Mouse (Mus musculus) heart, embryonic 15.5 days (tissue): ENCODE measurements around the gene Ap4b1. TPM values are rescaled to one million over a fixed set of nuclear protein-coding genes. Genes with fewer than 3 reads are reported as not detected.

ENCODE experiments used
- ATAC-seq: fragments of 200-750 bp; cut with Nextera tagmentation; replicated peaks from 2 replicates; pipeline ENCODE4 v1.8.0; 2017; ENCODE audit warnings: low read depth, moderate TSS enrichment; ENCODE audit not compliant: insufficient number of reproducible peaks, insufficient read depth, low FRiP score
- H3K27ac ChIP-seq: fragments of 300-500 bp; sonication (generic); 2 replicates; pipeline ENCODE4 v1.5.1; 2015; ENCODE audit warnings: mild to moderate bottlenecking, inconsistent platforms
- H3K27me3 ChIP-seq: fragments of 300-500 bp; sonication (generic); 2 replicates; pipeline ENCODE4 v1.6.1; 2015; ENCODE audit warnings: inconsistent platforms
- H3K36me3 ChIP-seq: fragments of 300-500 bp; sonication (generic); 2 replicates; pipeline ENCODE4 v1.6.1; 2015; ENCODE audit warnings: mild to moderate bottlenecking, inconsistent platforms
- H3K4me1 ChIP-seq: fragments of 300-500 bp; sonication (generic); replicated peaks from 2 replicates; pipeline ENCODE4 v1.6.1; 2015; ENCODE audit warnings: inconsistent platforms
- H3K4me2 ChIP-seq: fragments of 300-500 bp; sonication (generic); 2 replicates; pipeline ENCODE4 v1.6.1; 2015; ENCODE audit warnings: inconsistent platforms, mild to moderate bottlenecking, moderate library complexity
- H3K4me3 ChIP-seq: fragments of 300-500 bp; sonication (generic); 2 replicates; pipeline ENCODE4 v1.5.1; 2015; ENCODE audit warnings: mild to moderate bottlenecking, inconsistent platforms
- H3K9ac ChIP-seq: fragments of 300-500 bp; sonication (generic); 2 replicates; pipeline ENCODE4 v1.6.1; 2015; ENCODE audit warnings: mild to moderate bottlenecking, inconsistent platforms
- H3K9me3 ChIP-seq: fragments of 300-500 bp; sonication (generic); replicated peaks from 2 replicates; pipeline ENCODE4 v1.6.1; 2016; ENCODE audit warnings: inconsistent platforms
- WGBS: fragments of 180-500 bp; shearing (Covaris S2); methylation state at CpG from one replicate; pipeline ENCODE4 v1.1.7; 2015; ENCODE audit warnings: mixed read lengths; 5-methylcytosine and 5-hydroxymethylcytosine counted together
- polyA plus RNA-seq: library from polyadenylated mRNA; unstranded; fragments of >200 nt; fragmentation: Nextera tagmentation; extraction: Ambion mirVana; gene quantifications from 2 replicates; pipeline ENCODE4 v1.2.1, GENCODE M21; 2015

The Ap4b1 gene
- polyA plus RNA-seq, 1 experiment from 2014 or later: 13.6 TPM

DNA sequence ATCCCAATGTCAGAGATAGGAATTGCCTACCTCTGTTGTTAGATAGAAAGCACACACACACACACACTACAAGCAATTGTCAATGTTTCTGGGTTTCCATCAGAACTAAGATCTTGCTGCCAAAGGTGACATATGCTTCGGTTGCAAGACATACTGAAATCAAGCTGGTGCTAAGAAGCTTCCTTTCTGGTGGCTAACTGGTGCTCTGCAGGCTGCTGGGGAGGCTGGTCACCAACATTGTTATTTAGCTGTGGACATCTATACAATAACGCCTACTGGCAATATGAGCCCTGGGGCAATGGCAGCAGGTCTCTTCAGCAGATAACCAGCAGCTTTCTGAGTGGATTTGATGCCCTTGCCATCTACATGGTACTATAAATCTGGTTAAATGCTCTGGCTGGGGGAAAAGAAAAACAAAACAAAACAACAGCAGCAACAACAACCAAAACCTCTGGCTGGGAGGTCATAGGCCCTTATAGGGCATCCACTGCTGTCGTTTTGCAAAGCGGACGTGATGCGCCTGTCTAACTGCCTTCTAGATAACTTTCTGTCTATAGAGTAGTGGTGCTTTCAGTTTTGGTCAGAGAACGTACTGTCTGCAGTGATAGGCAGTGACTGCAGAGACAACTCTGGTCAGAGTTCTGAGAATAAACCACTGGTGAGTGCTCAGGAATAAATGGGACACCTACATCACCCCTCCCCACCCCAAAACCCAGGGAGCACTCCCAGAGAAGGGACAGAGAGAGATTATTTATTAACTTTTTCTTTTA, 47.9 kb downstream of the Ap4b1 start:
- Histone ChIP-seq H3K9ac (no peak overlapping the region), H3K36me3 (no peaks in the 10 kb centered on the region), H3K27me3 (no peaks in the 10 kb centered on the region), H3K4me2 (no peak overlapping the region), H3K4me3 (no peak overlapping the region), H3K9me3 (no peaks in the 10 kb centered on the region), H3K27ac (no peak overlapping the region), H3K4me1 (peaks cover 14% of the 10 kb centered on the region; the same call in 1 of the 2 replicates)
- 85% methylated on average over 7 of the region's 7 CpGs for WGBS
- ATAC-seq: no peak

DNA sequence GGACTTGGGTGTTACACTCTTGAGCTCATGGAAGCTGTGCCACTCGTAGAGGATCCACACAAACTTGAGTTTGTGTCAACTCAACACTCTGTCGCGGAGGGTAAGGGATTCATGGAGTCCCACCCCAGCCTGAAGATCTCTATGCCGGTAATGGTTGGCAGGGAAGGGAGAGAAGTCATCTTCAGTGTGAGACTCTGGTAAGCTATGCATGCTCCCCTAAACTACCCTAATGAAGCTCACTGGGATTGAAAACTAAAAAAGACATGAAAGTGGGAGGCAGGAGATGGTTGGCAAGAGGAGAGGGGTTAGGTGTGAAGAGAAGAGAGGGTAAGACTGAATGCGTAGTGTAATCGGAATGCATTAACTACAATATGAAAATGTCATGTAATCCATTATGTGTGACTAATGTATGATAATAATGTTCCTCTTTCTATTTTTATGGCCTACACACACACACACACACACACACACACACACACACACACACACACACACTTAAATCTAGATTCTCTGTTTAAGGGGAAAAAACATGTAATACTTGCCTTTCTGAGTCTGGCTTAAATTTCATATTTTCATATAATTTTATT, 48.8 kb downstream of the Ap4b1 start:
- H3K27me3 ChIP-seq: no peaks in the 10 kb centered on the region
- 84% methylated on average over 6 of the region's 6 CpGs for WGBS
- no peaks in the 10 kb centered on the region for H3K9me3 ChIP-seq
- H3K9ac ChIP-seq: no peak overlapping the region
- no peak overlapping the region for H3K27ac ChIP-seq
- H3K4me1 ChIP-seq: peaks cover 14% of the 10 kb centered on the region; the same call in 1 of the 2 replicates
- H3K4me2 ChIP-seq: no peak overlapping the region
- H3K36me3 ChIP-seq: no peaks in the 10 kb centered on the region
- H3K4me3 ChIP-seq: no peak overlapping the region
- ATAC-seq: no peak

DNA sequence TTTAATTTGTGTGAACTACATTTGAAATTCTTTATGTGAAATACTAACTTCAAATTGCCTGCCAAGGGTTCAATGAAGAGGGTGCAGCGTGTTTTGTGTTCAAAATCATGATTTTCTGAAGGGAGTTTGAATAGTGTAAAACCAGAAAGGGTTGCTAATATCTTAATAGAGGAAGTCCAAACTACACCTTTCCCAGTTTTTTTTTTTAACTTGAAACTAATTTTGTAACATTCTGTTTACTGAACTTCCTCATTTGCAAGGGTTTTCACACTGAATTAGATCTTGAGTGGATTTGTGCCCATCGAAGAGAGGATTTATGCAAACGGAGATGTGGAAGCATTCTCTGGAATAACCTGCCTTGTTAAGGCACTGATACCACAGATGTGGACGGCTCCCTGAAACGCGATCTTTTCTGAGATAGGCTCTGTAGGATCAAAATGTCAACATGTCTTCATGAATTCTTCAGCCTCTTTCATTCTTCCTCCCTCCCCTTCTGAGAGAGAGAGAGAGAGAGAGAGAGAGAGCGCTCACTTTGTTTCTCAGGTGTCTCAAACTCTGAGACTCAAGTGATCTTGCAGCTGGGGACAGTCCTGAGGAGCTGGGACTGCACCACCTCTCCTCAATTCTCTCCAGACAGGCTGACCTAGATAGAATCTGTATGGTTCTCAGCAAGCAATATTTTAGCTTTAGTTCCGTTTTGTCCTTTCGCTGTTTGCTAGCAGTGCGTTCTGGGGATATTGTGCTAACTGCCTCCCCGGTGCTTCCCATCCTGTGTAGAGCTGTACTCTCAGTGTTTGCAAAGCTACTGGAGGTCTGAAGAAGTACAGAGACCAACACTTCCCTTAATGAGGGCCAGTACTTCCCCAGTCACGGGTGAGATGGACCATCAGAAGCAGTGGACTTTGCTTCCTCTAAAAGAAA, 49.8 kb downstream of the Ap4b1 start, which contains the start of gene Ptpn22:
Gene Ptpn22, plus strand, starts transcription at position 915 of the 921 bp plus-strand sequence.
- WGBS: 68% methylated on average over 12 of the region's 12 CpGs
- Histone ChIP-seq H3K36me3 (no peaks in the 10 kb centered on the region), H3K27ac (peak within 1 kb of the TSS; percentile 24; the same call in 1 of the 2 replicates), H3K4me3 (peak within 1 kb of the TSS; percentile 9), H3K4me1 (peaks cover 14% of the 10 kb centered on the region; the same call in 1 of the 2 replicates), H3K9ac (no peak within 1 kb of the TSS), H3K9me3 (no peaks in the 10 kb centered on the region), H3K27me3 (no peaks in the 10 kb centered on the region), H3K4me2 (peak within 1 kb of the TSS; percentile 18; the same call in 1 of the 2 replicates)
- ATAC-seq: no peak

DNA sequence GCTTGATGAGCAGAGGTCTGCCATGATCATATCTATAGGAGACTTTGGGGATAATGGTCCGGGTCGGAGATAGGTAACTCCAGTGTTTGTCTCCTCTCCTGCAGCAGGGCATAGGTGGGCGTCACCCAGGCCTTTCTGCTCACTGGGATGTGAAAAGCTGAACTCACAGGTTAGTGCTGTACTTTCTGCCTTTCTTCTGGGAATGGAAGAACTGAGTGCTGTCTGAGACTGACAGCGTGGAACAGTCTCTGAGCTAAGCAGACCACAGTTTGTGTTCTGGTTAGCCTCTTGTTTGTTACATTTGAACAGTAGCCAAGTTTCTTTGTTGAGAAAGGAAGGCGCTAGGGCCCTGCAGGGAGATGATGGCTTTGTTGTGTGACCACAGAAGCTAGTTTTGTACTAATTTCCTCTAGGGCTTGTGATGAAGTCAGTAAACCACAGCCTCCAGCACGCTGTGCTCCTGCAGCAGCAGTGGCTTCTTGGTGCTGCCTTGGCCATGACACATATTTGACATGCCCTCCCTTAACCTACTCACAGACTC, 50.6 kb downstream of the Ap4b1 start:
- Histone ChIP-seq H3K4me3 (peak overlapping the region; percentile 9), H3K9me3 (no peaks in the 10 kb centered on the region), H3K4me1 (peaks cover 14% of the 10 kb centered on the region; the same call in 1 of the 2 replicates), H3K9ac (no peak overlapping the region), H3K36me3 (no peaks in the 10 kb centered on the region), H3K27me3 (no peaks in the 10 kb centered on the region), H3K27ac (peak overlapping the region; percentile 24; the same call in 1 of the 2 replicates), H3K4me2 (peak overlapping the region; percentile 18; the same call in 1 of the 2 replicates)
- ATAC-seq: peak; percentile 31; the same call in 1 of the 2 replicates
- 54% methylated on average over 6 of the region's 6 CpGs for WGBS

DNA sequence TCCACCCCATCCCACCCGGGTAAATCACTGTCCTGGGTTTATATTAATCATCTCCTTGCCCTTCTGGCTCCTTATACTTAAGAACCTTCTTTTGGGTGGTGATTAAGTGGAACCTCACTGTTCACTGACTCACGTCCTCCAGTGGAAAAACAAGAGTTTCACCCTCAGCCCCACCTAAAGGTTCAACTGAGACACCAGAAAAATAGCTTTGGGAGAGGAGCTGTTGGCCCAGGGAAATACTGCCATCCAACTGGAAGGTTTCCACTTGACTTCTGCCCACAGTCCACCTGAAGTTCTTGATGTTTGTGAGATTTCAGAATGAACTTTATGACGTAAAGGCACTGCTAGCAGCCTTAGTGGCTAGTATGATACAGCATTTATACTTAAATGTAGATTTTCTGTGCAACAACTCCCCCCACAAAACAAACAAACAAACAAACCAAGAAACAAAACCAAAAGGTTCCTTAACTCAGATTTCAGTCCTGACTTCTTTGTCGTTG, 53.5 kb downstream of the Ap4b1 start:
- Histone ChIP-seq H3K4me2 (no peak overlapping the region), H3K36me3 (no peaks in the 10 kb centered on the region), H3K9ac (no peak overlapping the region), H3K27me3 (no peaks in the 10 kb centered on the region), H3K9me3 (no peaks in the 10 kb centered on the region), H3K4me3 (no peak overlapping the region), H3K4me1 (peaks cover 14% of the 10 kb centered on the region; the same call in 1 of the 2 replicates), H3K27ac (no peak overlapping the region)
- no peak for ATAC-seq
- 75% methylated on average over 4 of the region's 4 CpGs for WGBS

DNA sequence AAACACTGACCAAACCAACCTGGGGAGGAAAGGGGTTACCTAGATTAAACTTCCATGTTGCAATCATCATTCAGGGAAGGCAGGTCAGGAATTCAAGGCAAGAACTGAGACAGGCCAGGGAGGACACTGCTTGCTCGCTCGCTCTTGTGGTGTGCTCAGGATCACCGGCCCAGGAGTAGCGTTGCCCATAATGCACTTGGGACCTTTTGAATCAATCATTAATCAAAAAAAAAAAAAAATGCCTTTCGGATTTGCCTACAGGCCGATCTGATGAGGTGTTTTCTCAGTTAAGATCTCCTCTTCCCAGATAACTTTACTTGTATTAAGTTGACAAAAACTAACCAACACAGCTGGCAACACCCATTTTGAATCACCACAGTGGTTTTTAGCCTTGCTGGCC, 54.9 kb downstream of the Ap4b1 start:
- H3K4me3 ChIP-seq: no peak overlapping the region
- WGBS: 83% methylated on average over 6 of the region's 6 CpGs
- H3K9me3 ChIP-seq: no peaks in the 10 kb centered on the region
- H3K27ac ChIP-seq: no peak overlapping the region
- no peak overlapping the region for H3K9ac ChIP-seq
- H3K27me3 ChIP-seq: no peaks in the 10 kb centered on the region
- no peaks in the 10 kb centered on the region for H3K36me3 ChIP-seq
- H3K4me1 ChIP-seq: peaks cover 14% of the 10 kb centered on the region; the same call in 1 of the 2 replicates
- H3K4me2 ChIP-seq: no peak overlapping the region
- no peak for ATAC-seq

DNA sequence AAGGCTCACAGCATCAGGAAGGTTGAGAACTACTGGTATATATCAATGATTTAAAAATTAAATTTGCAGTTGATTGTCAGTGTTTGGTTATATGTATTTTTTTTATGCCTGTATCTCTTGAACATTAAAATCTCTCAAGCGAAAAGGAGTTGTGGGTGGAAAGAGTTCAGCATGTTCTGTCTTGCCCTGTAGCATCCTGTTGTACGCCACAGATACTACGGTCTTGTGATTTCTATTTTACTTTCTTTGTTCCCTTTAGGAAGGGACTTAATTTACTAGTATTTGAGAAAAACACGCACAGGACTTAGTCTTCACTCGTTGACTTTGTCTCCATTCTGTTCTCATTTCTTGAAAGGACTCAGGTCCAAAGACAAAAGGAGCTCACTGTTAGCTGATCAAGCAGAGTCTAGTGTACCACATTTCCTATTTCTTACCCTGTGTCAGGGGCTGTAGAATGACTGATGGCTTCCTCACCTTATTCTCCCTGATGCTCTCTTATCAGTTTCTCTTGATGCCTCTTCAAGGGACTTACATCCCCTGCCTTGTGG, 58.2 kb downstream of the Ap4b1 start:
- Histone ChIP-seq H3K9ac (no peak overlapping the region), H3K9me3 (no peaks in the 10 kb centered on the region), H3K4me2 (no peak overlapping the region), H3K36me3 (no peaks in the 10 kb centered on the region), H3K4me1 (no peaks in the 10 kb centered on the region), H3K27ac (peak overlapping the region; percentile 20; the same call in 1 of the 2 replicates), H3K27me3 (no peaks in the 10 kb centered on the region), H3K4me3 (no peak overlapping the region)
- no peak for ATAC-seq
- WGBS: 81% methylated on average over 5 of the region's 5 CpGs

DNA sequence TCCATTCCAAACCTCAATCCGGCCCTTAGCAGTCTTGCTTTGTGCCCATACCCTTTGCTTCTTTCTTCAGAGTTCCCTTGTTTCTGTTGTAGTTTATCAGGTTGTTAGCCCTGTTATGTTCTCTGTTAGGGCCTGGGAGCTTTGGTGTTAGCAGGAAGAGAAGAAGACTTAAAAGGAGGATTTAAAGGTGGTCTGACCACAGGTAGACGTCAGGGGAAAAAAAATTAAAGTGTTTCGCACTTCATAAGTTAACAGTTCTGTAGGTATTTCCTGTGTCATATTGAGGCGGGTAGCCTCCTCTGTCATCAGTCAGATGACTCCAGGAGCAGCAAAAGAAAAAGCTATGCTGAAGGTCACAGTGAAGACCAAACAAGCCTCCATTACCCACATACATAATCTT, 58.7 kb downstream of the Ap4b1 start:
- no peaks in the 10 kb centered on the region for H3K36me3 ChIP-seq
- no peak overlapping the region for H3K4me2 ChIP-seq
- no peaks in the 10 kb centered on the region for H3K9me3 ChIP-seq
- no peak overlapping the region for H3K4me3 ChIP-seq
- 62% methylated on average over 4 of the region's 4 CpGs for WGBS
- no peaks in the 10 kb centered on the region for H3K27me3 ChIP-seq
- no peak overlapping the region for H3K9ac ChIP-seq
- peak overlapping the region; percentile 20; the same call in 1 of the 2 replicates for H3K27ac ChIP-seq
- ATAC-seq: no peak
- no peaks in the 10 kb centered on the region for H3K4me1 ChIP-seq
